Mouse (Mus musculus) olfactory bulb, adult 2 months (tissue): Measurements from ENCODE around the gene Smarca2. TPM values are rescaled to one million over a fixed set of nuclear protein-coding genes. Genes with fewer than 3 reads are reported as not detected.

ENCODE experiments used
- H3K27ac ChIP-seq: fragments of 200-500 bp; 2 replicates; pipeline ENCODE4 v1.5.1; 2012; ENCODE audit warnings: low read depth, low read length; ENCODE audit not compliant: insufficient read depth
- H3K4me1 ChIP-seq: fragments of 200-500 bp; 2 replicates; pipeline ENCODE4 v1.6.1; 2012; ENCODE audit warnings: low read length; ENCODE audit not compliant: control insufficient read depth, insufficient read depth
- H3K4me3 ChIP-seq: fragments of 200-500 bp; 2 replicates; pipeline ENCODE4 v1.5.1; 2012; ENCODE audit warnings: mild to moderate bottlenecking, low read depth, low read length, moderate library complexity; ENCODE audit not compliant: insufficient read depth
- CTCF ChIP-seq: fragments of 200-500 bp; IDR thresholded peaks from 2 replicates; pipeline ENCODE4 v1.5.1; 2012; ENCODE audit warnings: low read depth, mild to moderate bottlenecking, low read length, moderate library complexity; ENCODE audit not compliant: insufficient read depth
- POLR2A ChIP-seq: fragments of 200-500 bp; IDR thresholded peaks from 2 replicates; pipeline ENCODE4 v1.6.1; 2012; ENCODE audit warnings: mild to moderate bottlenecking, low read depth, low read length, moderate library complexity; ENCODE audit not compliant: insufficient read depth
- WGBS: fragments of 180-500 bp; shearing (Covaris S2); methylation state at CpG from one replicate; pipeline ENCODE4 v1.1.7; 2018; 5-methylcytosine and 5-hydroxymethylcytosine counted together
- polyA plus RNA-seq: library from polyadenylated mRNA; stranded (reverse); fragments of >200 nt; gene quantifications from 2 replicates; pipeline ENCODE4 v1.2.4, GENCODE M21; 2012; ENCODE audit warnings: low replicate concordance; ENCODE audit not compliant: missing spikeins, insufficient read depth, insufficient read length

Gene Smarca2
- polyA plus RNA-seq, 1 experiment, result not detected

- TF ChIP-seq CTCF, result no peak
- TF ChIP-seq POLR2A, result no peak
These were observed 151.5 kb downstream of the Smarca2 start for GRCm38 (mm10) chr19:26756399-26756798.

GRCm38 (mm10) chr19:26758156-26758555, 153.3 kb downstream of the Smarca2 start:
- H3K27ac ChIP-seq, result no peak overlapping the region

More at GRCm38 (mm10) chr19:26756399-26756798, 151.5 kb downstream of the Smarca2 start:
- no peak overlapping the region for H3K4me3 ChIP-seq
- 85% methylated on average over 8 of the region's 8 CpGs for WGBS
- H3K27ac ChIP-seq, result no peak overlapping the region
- 0 out of 2 replicates have a peak, but pooled peaks cover 3% of the 10 kb centered on the region for H3K4me1 ChIP-seq

DNA sequence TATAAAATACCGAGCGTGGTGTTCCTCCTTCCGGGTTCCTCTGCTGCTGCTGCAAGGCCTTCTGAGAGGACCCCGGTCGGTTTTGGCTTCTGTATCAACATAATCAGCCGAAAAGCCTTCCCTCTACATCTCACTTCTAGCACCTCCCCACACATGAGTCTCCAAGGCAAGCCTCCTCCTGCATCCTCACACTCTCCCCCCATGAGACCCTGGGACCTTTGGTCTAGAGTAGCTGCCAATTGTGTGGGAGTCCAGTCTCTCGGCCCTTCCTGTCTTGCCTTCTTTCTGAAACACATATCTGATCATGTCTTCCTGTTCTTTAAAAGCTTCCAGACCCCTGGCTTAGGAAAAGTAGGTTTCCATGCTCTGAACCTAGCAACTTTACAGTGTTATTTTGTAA, 153.8 kb downstream of the Smarca2 start:
- Histone ChIP-seq H3K4me3 (no peak overlapping the region), H3K27ac (no peak overlapping the region), H3K4me1 (peaks cover 8% of the 10 kb centered on the region)
- WGBS, result 82% methylated on average over 7 of the region's 7 CpGs
- TF ChIP-seq POLR2A (no peak), CTCF (no peak)

More at GRCm38 (mm10) chr19:26758156-26758555, 153.3 kb downstream of the Smarca2 start:
- Histone ChIP-seq H3K4me3 (no peak overlapping the region), H3K4me1 (peaks cover 8% of the 10 kb centered on the region)
- WGBS, result 80% methylated on average over 8 of the region's 8 CpGs
- TF ChIP-seq POLR2A (no peak), CTCF (no peak)

DNA sequence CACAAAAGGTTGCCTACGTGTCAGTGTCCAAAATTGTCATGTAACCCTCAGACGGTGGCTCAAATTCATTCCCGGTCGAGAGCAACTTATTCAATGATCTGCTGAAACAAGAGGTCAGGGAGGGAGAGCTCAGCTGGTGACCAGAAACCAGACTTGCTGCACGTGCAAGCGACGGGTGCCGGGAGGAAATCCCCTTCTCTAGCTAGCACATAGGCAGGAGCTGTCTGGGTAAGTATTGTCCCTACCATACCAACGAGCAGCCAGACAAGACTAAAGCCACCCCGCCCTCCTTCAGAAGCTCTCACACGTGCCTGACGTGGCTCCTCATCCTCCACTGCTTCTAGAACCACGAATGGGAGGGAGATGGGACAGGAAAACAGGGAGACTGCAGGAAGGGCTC, 154.4 kb downstream of the Smarca2 start:
- H3K4me3 ChIP-seq, result no peak overlapping the region
- no peak for TF ChIP-seq CTCF
- TF ChIP-seq POLR2A, result no peak
- H3K4me1 ChIP-seq, result peaks cover 4% of the 10 kb centered on the region
- 89% methylated on average over 13 of the region's 13 CpGs for WGBS
- no peak overlapping the region for H3K27ac ChIP-seq

- peaks cover 4% of the 10 kb centered on the region for H3K4me1 ChIP-seq
- H3K4me3 ChIP-seq, result no peak overlapping the region
- no peak overlapping the region for H3K27ac ChIP-seq
- TF ChIP-seq CTCF (no peak), POLR2A (no peak)
These were observed 156.4 kb downstream of the Smarca2 start for GRCm38 (mm10) chr19:26761257-26761656.

- H3K4me3 ChIP-seq, result no peak overlapping the region
- 95% methylated on average over 7 of the region's 7 CpGs for WGBS
- H3K27ac ChIP-seq, result no peak overlapping the region
- TF ChIP-seq POLR2A (no peak), CTCF (no peak)
- peaks cover 11% of the 10 kb centered on the region for H3K4me1 ChIP-seq
These were observed 160.6 kb downstream of the Smarca2 start for GRCm38 (mm10) chr19:26765483-26765882.

- WGBS, result 96% methylated on average over 13 of the region's 13 CpGs
- TF ChIP-seq POLR2A, result no peak
- TF ChIP-seq CTCF, result no peak
- H3K27ac ChIP-seq, result no peak overlapping the region
These were observed 162.6 kb downstream of the Smarca2 start for GRCm38 (mm10) chr19:26767454-26767853.

DNA sequence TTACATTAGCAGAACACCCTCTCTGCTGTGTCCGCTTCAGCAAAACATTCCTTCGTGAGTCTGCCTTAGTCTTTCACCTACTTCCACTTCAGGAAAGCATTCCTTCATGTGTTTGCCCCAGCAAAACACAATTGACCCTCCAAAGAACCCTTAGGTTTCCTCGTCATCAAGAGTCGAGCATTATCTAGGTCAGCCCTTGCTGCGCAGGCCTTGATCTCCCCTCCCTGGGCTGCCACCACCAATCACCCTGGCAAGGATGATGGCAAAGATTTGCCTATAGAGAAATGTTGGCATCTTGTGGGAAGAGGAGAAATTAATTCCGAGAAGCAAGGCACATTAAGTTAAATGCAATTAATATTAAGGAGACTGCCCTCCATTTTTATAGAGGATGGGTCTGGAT, 163.1 kb downstream of the Smarca2 start:
- H3K4me3 ChIP-seq, result no peak overlapping the region
- 93% methylated on average over 6 of the region's 6 CpGs for WGBS
- H3K27ac ChIP-seq, result no peak overlapping the region
- peaks cover 10% of the 10 kb centered on the region for H3K4me1 ChIP-seq
- no peak for TF ChIP-seq POLR2A

More at GRCm38 (mm10) chr19:26767454-26767853, 162.6 kb downstream of the Smarca2 start:
- Histone ChIP-seq H3K4me3 (no peak overlapping the region), H3K4me1 (peaks cover 10% of the 10 kb centered on the region)

GRCm38 (mm10) chr19:26768846-26769245, 164.0 kb downstream of the Smarca2 start:
- TF ChIP-seq POLR2A (no peak), CTCF (no peak)
- peaks cover 10% of the 10 kb centered on the region for H3K4me1 ChIP-seq
- no peak overlapping the region for H3K27ac ChIP-seq
- whole genome bisulfite sequencing, result 94% methylated on average over 5 of the region's 5 CpGs
- no peak overlapping the region for H3K4me3 ChIP-seq

GRCm38 (mm10) chr19:26769609-26770500, 165.0 kb downstream of the Smarca2 start:
- TF ChIP-seq POLR2A (no peak), CTCF (no peak)
- WGBS, result 23% methylated on average over 16 of the region's 16 CpGs

More at GRCm38 (mm10) chr19:26769609-26770500, 165.0 kb downstream of the Smarca2 start:
- Histone ChIP-seq H3K4me1 (peaks cover 10% of the 10 kb centered on the region), H3K4me3 (peak overlapping the region; percentile 46), H3K27ac (0 out of 2 replicates have a peak overlapping the region, but pooled peaks have one; percentile 48)
